Mouse (Mus musculus) forebrain, embryonic 11.5 days (tissue): ENCODE measurements around the gene Car4. TPM values are rescaled to one million over a fixed set of nuclear protein-coding genes. Genes with fewer than 3 reads are reported as not detected.
A peak's percentile ranks its signal among the peaks of the same experiment; 100 is the strongest.

ENCODE experiments used
- ATAC-seq: fragments of 200-750 bp; cut with Nextera tagmentation; replicated peaks from 2 replicates; pipeline ENCODE4 v1.8.0; 2017; ENCODE audit warnings: moderate TSS enrichment; ENCODE audit not compliant: low FRiP score
- DNase-seq: peaks from one replicate; pipeline ENCODE4 v3.0.0-alpha.2; 2017; ENCODE audit warnings: low spot score
- H3K27ac ChIP-seq: fragments of 300-500 bp; sonication (generic); 2 replicates; pipeline ENCODE4 v1.5.1; 2014; ENCODE audit warnings: low read depth, low read length
- H3K27me3 ChIP-seq: fragments of 300-500 bp; sonication (generic); 2 replicates; pipeline ENCODE4 v1.6.1; 2014; ENCODE audit warnings: mild to moderate bottlenecking, low read length, mixed read lengths; ENCODE audit not compliant: control insufficient read depth, insufficient read depth
- H3K36me3 ChIP-seq: fragments of 300-500 bp; sonication (generic); 2 replicates; pipeline ENCODE4 v1.6.1; 2014; ENCODE audit warnings: mild to moderate bottlenecking, low read length, moderate library complexity, mixed read lengths; ENCODE audit not compliant: control insufficient read depth, insufficient read depth
- H3K4me1 ChIP-seq: fragments of 300-500 bp; sonication (generic); replicated peaks from 2 replicates; pipeline ENCODE4 v1.6.1; 2014; ENCODE audit warnings: low read length, mixed read lengths; ENCODE audit not compliant: control insufficient read depth, insufficient read depth
- H3K4me2 ChIP-seq: fragments of 300-500 bp; sonication (generic); 2 replicates; pipeline ENCODE4 v1.6.1; 2014; ENCODE audit warnings: low read depth, mild to moderate bottlenecking, low read length, moderate library complexity, mixed read lengths; ENCODE audit not compliant: severe bottlenecking
- H3K4me3 ChIP-seq: fragments of 300-500 bp; sonication (generic); 2 replicates; pipeline ENCODE4 v1.5.1; 2014; ENCODE audit warnings: low read depth, low read length
- H3K9ac ChIP-seq: fragments of 300-500 bp; sonication (generic); 2 replicates; pipeline ENCODE4 v1.6.1; 2014; ENCODE audit warnings: low read length
- H3K9me3 ChIP-seq: fragments of 300-500 bp; sonication (generic); 2 replicates; pipeline ENCODE4 v1.6.1; 2016; ENCODE audit warnings: low read length, mixed read lengths; ENCODE audit not compliant: control insufficient read depth
- WGBS: fragments of 180-500 bp; shearing (Covaris S2); extraction: QIAGEN DNeasy Blood & Tissue Kit; methylation state at CpG from one replicate; pipeline ENCODE4 v1.1.7; 2014; 5-methylcytosine and 5-hydroxymethylcytosine counted together
- polyA plus RNA-seq: library from polyadenylated mRNA; unstranded; fragments of >200 nt; fragmentation: Nextera tagmentation; extraction: Ambion mirVana; gene quantifications from 2 replicates; pipeline ENCODE4 v1.2.1, GENCODE M21; 2014

The Car4 gene
- polyA plus RNA-seq, 1 experiment from 2014 or later: 1.3 TPM

GRCm38 (mm10) chr11:84960291-84960690 is 2.7 kb downstream of the Car4 start:
- H3K27ac ChIP-seq: no peak overlapping the region
- 28% methylated on average over 3 of the region's 3 CpGs for WGBS
- no peak overlapping the region for H3K4me2 ChIP-seq
- H3K9me3 ChIP-seq: no peaks in the 10 kb centered on the region
- no peak overlapping the region for H3K4me3 ChIP-seq
- no peaks in the 10 kb centered on the region for H3K36me3 ChIP-seq
- H3K4me1 ChIP-seq: peaks cover 7% of the 10 kb centered on the region; the same call in 1 of the 2 replicates
- no peak for DNase-seq
- no peak overlapping the region for H3K9ac ChIP-seq
- H3K27me3 ChIP-seq: peaks cover 31% of the 10 kb centered on the region
- no peak for ATAC-seq

GRCm38 (mm10) chr11:84960780-84961179 is 3.2 kb downstream of the Car4 start:
- DNase-seq (no peak), ATAC-seq (no peak)
- Histone ChIP-seq H3K9ac (no peak overlapping the region), H3K4me3 (no peak overlapping the region), H3K4me1 (peaks cover 7% of the 10 kb centered on the region; the same call in 1 of the 2 replicates), H3K27me3 (peaks cover 31% of the 10 kb centered on the region), H3K36me3 (no peaks in the 10 kb centered on the region), H3K9me3 (no peaks in the 10 kb centered on the region), H3K27ac (no peak overlapping the region), H3K4me2 (no peak overlapping the region)
- WGBS: 72% methylated on average over 6 of the region's 6 CpGs

- H3K36me3 ChIP-seq: no peaks in the 10 kb centered on the region
- no peak overlapping the region for H3K4me2 ChIP-seq
- no peak for ATAC-seq
- H3K9me3 ChIP-seq: no peaks in the 10 kb centered on the region
- peaks cover 30% of the 10 kb centered on the region for H3K27me3 ChIP-seq
- WGBS: 82% methylated on average over 4 of the region's 4 CpGs
- H3K27ac ChIP-seq: no peak overlapping the region
- H3K4me3 ChIP-seq: no peak overlapping the region
- peaks cover 7% of the 10 kb centered on the region; the same call in 1 of the 2 replicates for H3K4me1 ChIP-seq
- DNase-seq: no peak
- no peak overlapping the region for H3K9ac ChIP-seq
These were observed 4.0 kb downstream of the Car4 start for GRCm38 (mm10) chr11:84961571-84961970.

- no peak overlapping the region for H3K27ac ChIP-seq
- peaks cover 16% of the 10 kb centered on the region for H3K4me1 ChIP-seq
- ATAC-seq (no peak), DNase-seq (no peak)
- peaks cover 20% of the 10 kb centered on the region for H3K27me3 ChIP-seq
- no peak overlapping the region for H3K9ac ChIP-seq
- WGBS: 94% methylated on average over 4 of the region's 4 CpGs
- H3K4me2 ChIP-seq: no peak overlapping the region
- H3K9me3 ChIP-seq: no peaks in the 10 kb centered on the region
- no peaks in the 10 kb centered on the region for H3K36me3 ChIP-seq
- H3K4me3 ChIP-seq: no peak overlapping the region
These were observed 5.0 kb downstream of the Car4 start for GRCm38 (mm10) chr11:84962536-84962935.

- no peak for ATAC-seq
- WGBS: 83% methylated on average over 3 of the region's 3 CpGs
- peaks cover 9% of the 10 kb centered on the region for H3K4me1 ChIP-seq
- H3K9ac ChIP-seq: no peak overlapping the region
- H3K9me3 ChIP-seq: no peaks in the 10 kb centered on the region
- no peak overlapping the region for H3K4me2 ChIP-seq
- no peaks in the 10 kb centered on the region for H3K36me3 ChIP-seq
- H3K27me3 ChIP-seq: peaks cover 10% of the 10 kb centered on the region
- H3K4me3 ChIP-seq: no peak overlapping the region
- DNase-seq: no peak
- H3K27ac ChIP-seq: no peak overlapping the region
These were observed 6.0 kb downstream of the Car4 start for GRCm38 (mm10) chr11:84963556-84963955.

GRCm38 (mm10) chr11:84966696-84967095 is 9.1 kb downstream of the Car4 start:
- peak; percentile 27; the same call in 1 of the 2 replicates for ATAC-seq
- no peak overlapping the region for H3K9ac ChIP-seq
- peaks cover 9% of the 10 kb centered on the region for H3K4me1 ChIP-seq
- no peak overlapping the region for H3K4me2 ChIP-seq
- no peaks in the 10 kb centered on the region for H3K36me3 ChIP-seq
- H3K27me3 ChIP-seq: no peaks in the 10 kb centered on the region
- no peak overlapping the region for H3K4me3 ChIP-seq
- 68% methylated on average over 4 of the region's 4 CpGs for WGBS
- no peak for DNase-seq
- no peak overlapping the region for H3K27ac ChIP-seq
- H3K9me3 ChIP-seq: no peaks in the 10 kb centered on the region

- H3K4me1 ChIP-seq: peaks cover 9% of the 10 kb centered on the region
- H3K36me3 ChIP-seq: no peaks in the 10 kb centered on the region
- no peak overlapping the region for H3K9ac ChIP-seq
- no peak overlapping the region for H3K4me2 ChIP-seq
- ATAC-seq: peak; percentile 49
- peak; percentile 73 for DNase-seq
- WGBS: 6% methylated on average over 5 of the region's 5 CpGs
- H3K9me3 ChIP-seq: no peaks in the 10 kb centered on the region
- no peak overlapping the region for H3K4me3 ChIP-seq
- no peak overlapping the region for H3K27ac ChIP-seq
- no peaks in the 10 kb centered on the region for H3K27me3 ChIP-seq
These were observed 9.5 kb downstream of the Car4 start for GRCm38 (mm10) chr11:84967113-84967512.

- no peak overlapping the region for H3K4me2 ChIP-seq
- H3K36me3 ChIP-seq: no peaks in the 10 kb centered on the region
- ATAC-seq (no peak), DNase-seq (no peak)
- H3K27ac ChIP-seq: no peak overlapping the region
- no peaks in the 10 kb centered on the region for H3K27me3 ChIP-seq
- WGBS: 86% methylated on average over 4 of the region's 4 CpGs
- no peak overlapping the region for H3K9ac ChIP-seq
- no peaks in the 10 kb centered on the region for H3K9me3 ChIP-seq
- peaks cover 9% of the 10 kb centered on the region for H3K4me1 ChIP-seq
- no peak overlapping the region for H3K4me3 ChIP-seq
These were observed 10.7 kb downstream of the Car4 start for GRCm38 (mm10) chr11:84968309-84968708.

- Histone ChIP-seq H3K27me3 (no peaks in the 10 kb centered on the region), H3K9me3 (no peaks in the 10 kb centered on the region), H3K4me2 (no peak overlapping the region), H3K36me3 (no peaks in the 10 kb centered on the region), H3K9ac (no peak overlapping the region), H3K4me1 (peaks cover 9% of the 10 kb centered on the region), H3K4me3 (no peak overlapping the region), H3K27ac (no peak overlapping the region)
- ATAC-seq (no peak), DNase-seq (no peak)
- WGBS: 68% methylated on average over 6 of the region's 6 CpGs
These were observed 11.2 kb downstream of the Car4 start for GRCm38 (mm10) chr11:84968775-84969174.
